Mouse (Mus musculus): ENCODE data around the gene Vps8.
"Not testable (repeated sequence)": the region's sequence is repeated elsewhere in the genome, so short reads cannot be mapped to it uniquely, and the experiment has no call there.

The Vps8 gene

DNA sequence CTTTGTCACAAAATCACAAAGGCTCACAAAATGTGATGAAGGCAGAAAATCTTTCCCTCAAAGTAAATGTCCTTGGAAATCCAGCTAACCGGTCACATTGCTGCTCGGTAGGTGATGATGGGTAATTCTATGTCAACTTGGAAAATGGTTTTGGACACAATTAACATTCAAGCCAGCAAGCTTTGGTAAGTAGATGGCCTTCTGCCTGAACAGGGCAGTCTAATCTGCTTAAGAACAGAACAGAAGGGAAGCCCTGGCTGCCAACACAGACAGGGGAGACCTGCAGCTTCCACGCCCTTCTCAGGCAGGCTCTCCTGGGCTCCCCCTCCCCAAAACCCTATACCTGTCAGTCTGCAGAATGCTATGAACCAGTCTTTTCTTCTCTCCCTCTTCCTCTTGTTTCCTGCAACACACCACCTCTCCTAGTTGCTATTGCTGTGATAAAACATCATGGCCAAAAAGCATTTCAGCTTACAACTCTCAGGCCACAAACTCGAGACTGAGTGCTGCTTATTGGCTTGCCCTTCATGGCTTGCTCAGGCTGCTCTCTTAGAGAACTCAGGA is 242.6 kb downstream of the Vps8 start:
- no peak for DNase-seq (ENCODE audit: low spot score in 2 of 2)

- no peak for DNase-seq (ENCODE audit: low spot score in 2 of 2)
Measured at GRCm38 (mm10) chr16:21671878-21672277, 249.0 kb downstream of the Vps8 start.

DNA sequence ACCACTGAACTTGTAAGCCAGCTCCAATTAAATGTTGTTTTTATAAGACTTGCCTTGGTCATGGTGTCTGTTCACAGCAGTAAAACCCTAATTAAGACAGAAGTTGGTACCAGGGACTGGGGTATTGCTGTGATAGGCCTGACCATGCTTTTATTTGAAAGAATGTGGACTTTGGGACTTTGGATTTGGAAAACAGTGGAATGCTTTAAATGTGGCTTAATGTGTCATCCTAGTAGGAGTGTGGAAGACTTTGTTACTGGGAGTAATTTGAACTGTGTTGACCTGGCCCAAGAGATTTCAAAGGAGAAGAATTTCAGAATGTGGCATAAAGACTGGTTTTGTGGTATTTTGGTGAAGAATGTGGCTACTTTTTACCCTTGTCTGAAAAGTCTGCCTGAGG is 250.1 kb downstream of the Vps8 start:
- not testable (repeated sequence) for DNase-seq (ENCODE audit: low spot score in 2 of 2)

DNA sequence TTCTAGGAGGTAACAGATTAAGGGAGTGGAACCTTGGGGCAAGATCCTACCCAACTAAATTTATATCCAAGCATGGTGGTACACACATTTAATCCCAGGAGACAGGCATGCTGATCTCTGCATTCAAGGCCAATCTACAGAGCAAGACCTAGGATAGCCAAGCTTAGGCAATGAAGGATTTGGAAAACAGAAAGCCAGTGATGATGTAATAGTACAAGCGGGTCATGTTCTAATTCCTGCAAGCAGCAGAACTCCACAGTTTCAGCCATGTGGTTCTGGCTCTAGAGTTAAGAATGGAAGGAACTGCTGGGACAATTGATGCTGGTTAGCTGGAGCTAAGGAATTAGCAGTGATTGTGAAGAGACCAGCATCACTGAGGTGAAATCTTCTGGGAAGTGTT is 250.7 kb downstream of the Vps8 start:
- DNase-seq (ENCODE audit: low spot score in 2 of 2) = not testable (repeated sequence)

- DNase-seq (ENCODE audit: low spot score in 2 of 2) = no peak
Measured at GRCm38 (mm10) chr16:21676791-21677190, 253.9 kb downstream of the Vps8 start.

DNA sequence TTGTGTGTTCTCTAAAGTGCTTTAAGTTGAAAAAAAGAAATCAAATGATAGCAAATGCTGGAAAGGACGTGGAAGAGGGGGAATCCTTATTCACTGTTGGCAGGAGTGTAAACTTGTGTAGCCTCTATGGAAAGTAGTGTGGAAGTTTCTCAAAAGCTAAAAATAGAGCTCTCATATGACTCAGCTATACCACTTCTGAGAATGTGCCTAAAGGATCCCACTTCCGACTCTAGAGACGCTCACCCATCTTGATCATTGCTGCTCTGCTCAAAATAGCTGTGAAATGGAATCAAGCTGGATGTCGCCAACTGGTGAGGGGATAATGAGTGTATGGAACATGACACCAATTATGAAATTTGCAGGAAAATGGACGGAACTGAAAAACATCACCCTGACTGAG is 264.5 kb downstream of the Vps8 start:
- no peak for DNase-seq (ENCODE audit: low spot score in 2 of 2)

GRCm38 (mm10) chr16:21689141-21689540 is 266.2 kb downstream of the Vps8 start:
- no peak for DNase-seq (ENCODE audit: low spot score in 2 of 2)

GRCm38 (mm10) chr16:21690216-21690755 is 267.4 kb downstream of the Vps8 start:
- no peak for DNase-seq (ENCODE audit: low spot score in 2 of 2)

GRCm38 (mm10) chr16:21693981-21694462 is 271.1 kb downstream of the Vps8 start:
- peak in 1 of 2 experiments; percentile 43 for DNase-seq (ENCODE audit: low spot score in 2 of 2)
